Mouse (Mus musculus) MEL (cell line): ENCODE results near the gene Ceacam15.

Source experiments
- CHD2 ChIP-seq: IDR thresholded peaks from 2 replicates; pipeline ENCODE4 v1.6.1; 2011; ENCODE audit warnings: low read length, improper control_type of control experiment
- CTCF ChIP-seq, 3 experiments: IDR thresholded peaks in 2 of 3; conservative IDR thresholded peaks in 1 of 3; 2 replicates each; pipeline ENCODE4 v1.5.1; 2011 to 2012; ENCODE audit warnings: low read length in 3 of 3, low read depth in 2 of 3, mild to moderate bottlenecking in 2 of 3, improper control_type of control experiment in 1 of 3, inconsistent platforms in 1 of 3, mixed read lengths in 1 of 3, moderate library complexity in 1 of 3; ENCODE audit not compliant: control insufficient read depth in 1 of 3, insufficient read depth in 1 of 3, poor library complexity in 1 of 3, severe bottlenecking in 1 of 3
- EP300 ChIP-seq, 2 experiments: IDR thresholded peaks; 2 replicates each; pipeline ENCODE4 v1.6.1; 2011; ENCODE audit warnings: improper control_type of control experiment in 2 of 2, low read length in 2 of 2, low read depth in 1 of 2, mild to moderate bottlenecking in 1 of 2
- ETS1 ChIP-seq: IDR thresholded peaks from 2 replicates; pipeline ENCODE4 v1.6.1; 2012; ENCODE audit warnings: low read depth, mild to moderate bottlenecking, inconsistent platforms, low read length, improper control_type of control experiment, moderate library complexity
- GABPA ChIP-seq: IDR thresholded peaks from 2 replicates; pipeline ENCODE4 v1.6.1; 2012; ENCODE audit warnings: low read depth, mild to moderate bottlenecking, inconsistent platforms, low read length, improper control_type of control experiment, moderate library complexity
- MYB ChIP-seq: IDR thresholded peaks from 2 replicates; pipeline ENCODE4 v1.6.1; 2011; ENCODE audit warnings: mild to moderate bottlenecking, low read depth, low read length, improper control_type of control experiment
- POLR2A ChIP-seq, 2 experiments: IDR thresholded peaks; 2 replicates each; pipeline ENCODE4 v1.6.1; 2011 to 2012; ENCODE audit warnings: low read length in 2 of 2, mild to moderate bottlenecking in 2 of 2, control low read depth in 1 of 2, improper control_type of control experiment in 1 of 2, low read depth in 1 of 2, moderate library complexity in 1 of 2; ENCODE audit not compliant: control insufficient read depth in 1 of 2, insufficient read depth in 1 of 2, poor library complexity in 1 of 2
- POLR2AphosphoS2 ChIP-seq: IDR thresholded peaks from 2 replicates; pipeline ENCODE4 v1.6.1; 2011; ENCODE audit warnings: low read length, improper control_type of control experiment
- RAD21 ChIP-seq: IDR thresholded peaks from 2 replicates; pipeline ENCODE4 v1.6.1; 2011; ENCODE audit warnings: mild to moderate bottlenecking, low read depth, low read length, improper control_type of control experiment
- UBTF ChIP-seq: IDR thresholded peaks from 2 replicates; pipeline ENCODE4 v1.6.1; 2012; ENCODE audit warnings: low read depth, mild to moderate bottlenecking, inconsistent platforms, low read length, improper control_type of control experiment, moderate library complexity, borderline replicate concordance; ENCODE audit not compliant: insufficient read depth
- ZC3H11A ChIP-seq: IDR thresholded peaks from 2 replicates; pipeline ENCODE4 v1.6.1; 2012; ENCODE audit warnings: low read depth, mild to moderate bottlenecking, inconsistent platforms, low read length, improper control_type of control experiment

- TF ChIP-seq POLR2AphosphoS2: no peak
- TF ChIP-seq CTCF (IDR thresholded peaks at IDR 0.05 in 2 of 3, conservative IDR thresholded peaks at IDR 0.05 in 1 of 3; ENCODE audit: control insufficient read depth in 1 of 3, insufficient read depth in 1 of 3, low read depth in 2 of 3, low read length in 3 of 3, poor library complexity in 1 of 3, severe bottlenecking in 1 of 3): peak; percentile 31 to 84 (median 74)
- TF ChIP-seq MYB: no peak
- TF ChIP-seq POLR2A (IDR thresholded peaks at IDR 0.05; ENCODE audit: control insufficient read depth in 1 of 2, insufficient read depth in 1 of 2, low read depth in 1 of 2, low read length in 2 of 2, poor library complexity in 1 of 2): no peak
- TF ChIP-seq EP300 (IDR thresholded peaks at IDR 0.05; ENCODE audit: low read depth in 1 of 2, low read length in 2 of 2): no peak
- no peak for TF ChIP-seq UBTF
- no peak for TF ChIP-seq ETS1
- no peak for TF ChIP-seq ZC3H11A
- TF ChIP-seq CHD2: no peak
- TF ChIP-seq RAD21: peak; percentile 51
- no peak for TF ChIP-seq GABPA
Observed at GRCm38 (mm10) chr7:16628096-16628771, 47.3 kb downstream of the Ceacam15 start.
